Mouse (Mus musculus): Measurements from ENCODE around the gene Syncrip. TPM values are rescaled to one million over a fixed set of nuclear protein-coding genes. Genes with fewer than 3 reads are reported as not detected.

The Syncrip gene
- polyA plus RNA-seq, 1 experiment from 2014 or later: 51.7 TPM

DNA sequence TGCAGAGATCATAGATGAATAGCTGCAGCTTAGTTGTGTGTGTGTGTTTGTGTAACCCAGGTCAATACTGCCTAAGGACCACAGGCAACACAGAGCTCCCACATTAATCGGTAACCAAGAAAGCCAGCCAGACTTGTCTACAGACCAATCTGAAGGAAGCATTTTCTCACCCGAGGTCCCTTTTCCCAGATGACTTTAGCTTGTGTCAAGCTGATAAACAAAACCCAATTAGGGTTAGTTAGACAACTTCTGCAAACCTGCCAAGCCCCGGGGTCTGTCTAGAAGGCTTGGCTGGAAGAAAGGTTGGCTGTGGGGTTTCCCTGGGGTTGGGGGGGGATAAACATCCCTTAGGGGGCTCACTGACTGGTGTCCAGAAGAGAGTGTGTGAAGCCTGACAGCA lies 42.4 kb upstream of the Syncrip start:
- Histone ChIP-seq H3K9me3 (ENCODE audit: control insufficient read depth, low read length) (no peaks in the 10 kb centered on the region), H3K27me3 (ENCODE audit: control insufficient read depth, insufficient read depth, low read length) (no peaks in the 10 kb centered on the region), H3K4me2 (replicated peaks; ENCODE audit: low read depth) (no peak overlapping the region), H3K4me1 (replicated peaks; ENCODE audit: control insufficient read depth, insufficient read depth) (no peaks in the 10 kb centered on the region), H3K36me3 (ENCODE audit: control insufficient read depth, insufficient read depth, low read length) (0 out of 2 replicates have a peak, but pooled peaks cover 3% of the 10 kb centered on the region), H3K27ac (replicated peaks) (no peak overlapping the region), H3K4me3 (ENCODE audit: low read depth, low read length) (no peak overlapping the region), H3K9ac (ENCODE audit: low read length) (no peak overlapping the region)
- ATAC-seq (ENCODE audit: low FRiP score, low TSS enrichment) (no peak), DNase-seq (ENCODE audit: low spot score) (no peak)
- TF ChIP-seq EP300 (optimal IDR thresholded peaks at IDR 0.05): no peak
- TF ChIP-seq CTCF (IDR thresholded peaks at IDR 0.05; ENCODE audit: low read depth): no peak
- 44% methylated on average over 3 of the region's 3 CpGs for WGBS

DNA sequence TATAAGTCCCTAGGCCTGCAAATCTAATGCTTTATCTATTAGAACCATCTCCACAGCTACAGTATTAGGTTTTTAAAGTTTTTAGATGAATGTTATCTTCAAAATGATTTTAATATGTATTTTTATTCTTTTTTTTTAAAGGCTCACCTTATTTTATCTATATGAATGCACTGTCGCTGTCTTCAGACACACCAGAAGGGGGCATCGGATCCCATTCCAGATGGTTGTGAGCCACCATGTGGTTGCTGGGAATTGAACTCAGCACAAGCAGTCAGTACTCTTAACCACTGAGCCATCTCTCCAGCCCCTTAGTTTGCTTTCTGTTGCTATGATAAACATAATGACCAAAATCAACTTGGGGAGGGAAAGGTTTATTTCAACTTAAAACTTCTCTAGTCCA lies 42.0 kb upstream of the Syncrip start:
- Histone ChIP-seq H3K9me3 (ENCODE audit: control insufficient read depth, low read length) (no peaks in the 10 kb centered on the region), H3K4me1 (replicated peaks; ENCODE audit: control insufficient read depth, insufficient read depth) (no peaks in the 10 kb centered on the region), H3K27me3 (ENCODE audit: control insufficient read depth, insufficient read depth, low read length) (no peaks in the 10 kb centered on the region), H3K4me2 (replicated peaks; ENCODE audit: low read depth) (no peak overlapping the region), H3K9ac (ENCODE audit: low read length) (no peak overlapping the region), H3K27ac (replicated peaks) (no peak overlapping the region), H3K4me3 (ENCODE audit: low read depth, low read length) (no peak overlapping the region), H3K36me3 (ENCODE audit: control insufficient read depth, insufficient read depth, low read length) (0 out of 2 replicates have a peak, but pooled peaks cover 3% of the 10 kb centered on the region)
- WGBS: 93% methylated on average over 2 of the region's 2 CpGs
- no peak for ATAC-seq (ENCODE audit: low FRiP score, low TSS enrichment)
- peak; percentile 23 for TF ChIP-seq CTCF (IDR thresholded peaks at IDR 0.05; ENCODE audit: low read depth)
- TF ChIP-seq EP300 (optimal IDR thresholded peaks at IDR 0.05): no peak
- DNase-seq (ENCODE audit: low spot score): no peak

GRCm38 (mm10) chr9:88523335-88523668 lies 40.9 kb upstream of the Syncrip start:
- peak overlapping the region; percentile 58 for H3K27ac ChIP-seq (replicated peaks)
- H3K36me3 ChIP-seq (ENCODE audit: control insufficient read depth, insufficient read depth, low read length): 0 out of 2 replicates have a peak, but pooled peaks cover 3% of the 10 kb centered on the region
- 1% methylated on average over 16 of the region's 16 CpGs for WGBS
- no peaks in the 10 kb centered on the region for H3K27me3 ChIP-seq (ENCODE audit: control insufficient read depth, insufficient read depth, low read length)
- H3K9me3 ChIP-seq (ENCODE audit: control insufficient read depth, low read length): no peaks in the 10 kb centered on the region
- peak overlapping the region; percentile 69 for H3K4me2 ChIP-seq (replicated peaks; ENCODE audit: low read depth)
- peak overlapping the region; percentile 79 for H3K4me3 ChIP-seq (ENCODE audit: low read depth, low read length)
- TF ChIP-seq CTCF (IDR thresholded peaks at IDR 0.05; ENCODE audit: low read depth) (no peak), EP300 (optimal IDR thresholded peaks at IDR 0.05) (no peak)
- no peak for DNase-seq (ENCODE audit: low spot score)
- no peak for ATAC-seq (ENCODE audit: low FRiP score, low TSS enrichment)
- no peaks in the 10 kb centered on the region for H3K4me1 ChIP-seq (replicated peaks; ENCODE audit: control insufficient read depth, insufficient read depth)
- peak overlapping the region; percentile 1; the same call in 1 of the 2 replicates for H3K9ac ChIP-seq (ENCODE audit: low read length)

GRCm38 (mm10) chr9:88522569-88523334 lies 40.4 kb upstream of the Syncrip start:
- H3K9ac ChIP-seq (ENCODE audit: low read length): peak overlapping the region; percentile 86
- no peaks in the 10 kb centered on the region for H3K4me1 ChIP-seq (replicated peaks; ENCODE audit: control insufficient read depth, insufficient read depth)
- ATAC-seq (ENCODE audit: low FRiP score, low TSS enrichment) (peak; percentile 96), DNase-seq (ENCODE audit: low spot score) (peak; percentile 97)
- H3K27ac ChIP-seq (replicated peaks): peak overlapping the region; percentile 89
- peak overlapping the region; percentile 69 for H3K4me2 ChIP-seq (replicated peaks; ENCODE audit: low read depth)
- WGBS: under 1% methylated on average over 68 of the region's 69 CpGs
- 0 out of 2 replicates have a peak, but pooled peaks cover 3% of the 10 kb centered on the region for H3K36me3 ChIP-seq (ENCODE audit: control insufficient read depth, insufficient read depth, low read length)
- no peaks in the 10 kb centered on the region for H3K27me3 ChIP-seq (ENCODE audit: control insufficient read depth, insufficient read depth, low read length)
- H3K9me3 ChIP-seq (ENCODE audit: control insufficient read depth, low read length): no peaks in the 10 kb centered on the region
- H3K4me3 ChIP-seq (ENCODE audit: low read depth, low read length): peak overlapping the region; percentile 79
- TF ChIP-seq EP300 (optimal IDR thresholded peaks at IDR 0.05) (peak; percentile 88), CTCF (IDR thresholded peaks at IDR 0.05; ENCODE audit: low read depth) (peak; percentile 69)

- H3K27me3 ChIP-seq (ENCODE audit: control insufficient read depth, insufficient read depth, low read length): no peaks in the 10 kb centered on the region
- peak overlapping the region; percentile 86 for H3K9ac ChIP-seq (ENCODE audit: low read length)
- H3K4me3 ChIP-seq (ENCODE audit: low read depth, low read length): peak overlapping the region; percentile 79
- H3K27ac ChIP-seq (replicated peaks): peak overlapping the region; percentile 89
- WGBS: 1% methylated on average over 10 of the region's 10 CpGs
- DNase-seq (ENCODE audit: low spot score): no peak
- no peaks in the 10 kb centered on the region for H3K9me3 ChIP-seq (ENCODE audit: control insufficient read depth, low read length)
- no peak for ATAC-seq (ENCODE audit: low FRiP score, low TSS enrichment)
- TF ChIP-seq CTCF (IDR thresholded peaks at IDR 0.05; ENCODE audit: low read depth) (no peak), EP300 (optimal IDR thresholded peaks at IDR 0.05) (no peak)
- H3K36me3 ChIP-seq (ENCODE audit: control insufficient read depth, insufficient read depth, low read length): 0 out of 2 replicates have a peak, but pooled peaks cover 3% of the 10 kb centered on the region
- peak overlapping the region; percentile 69 for H3K4me2 ChIP-seq (replicated peaks; ENCODE audit: low read depth)
- H3K4me1 ChIP-seq (replicated peaks; ENCODE audit: control insufficient read depth, insufficient read depth): no peaks in the 10 kb centered on the region
These were observed 39.7 kb upstream of the Syncrip start for GRCm38 (mm10) chr9:88521961-88522568.
